Mouse (Mus musculus): Measurements from ENCODE around the gene Klhl41.
"Not testable (repeated sequence)": the region's sequence is repeated elsewhere in the genome, so short reads cannot be mapped to it uniquely, and the experiment has no call there.

DNA sequence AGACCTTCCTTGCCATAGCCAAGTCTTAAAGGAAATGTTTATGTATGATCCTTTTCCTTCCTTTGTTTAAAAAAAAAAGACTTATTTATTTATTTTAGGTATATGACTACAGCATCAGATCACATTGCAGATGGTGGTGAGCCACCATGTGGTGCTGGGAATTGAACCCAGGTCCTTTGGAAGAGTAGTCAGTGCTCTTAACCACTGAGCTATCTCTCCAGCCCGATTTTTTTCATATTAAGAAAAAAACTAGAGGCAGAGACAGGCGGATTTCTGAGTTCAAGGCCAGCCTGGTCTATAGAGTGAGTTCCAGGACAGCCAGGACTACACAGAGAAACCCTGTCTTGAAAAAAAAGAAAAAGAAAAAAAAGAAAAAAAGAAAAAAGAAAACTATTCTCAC is 7.3 kb downstream of the Klhl41 start:
- TF ChIP-seq CTCF (IDR thresholded peaks at IDR 0.05; ENCODE audit: low read depth); EP300 (optimal IDR thresholded peaks at IDR 0.05): not testable (repeated sequence)
